Mouse (Mus musculus): ENCODE measurements around the gene Vmn1r201. TPM values are rescaled to one million over a fixed set of nuclear protein-coding genes. Genes with fewer than 3 reads are reported as not detected.

Vmn1r201 gene
- total RNA-seq (2015; ENCODE audit: low replicate concordance) (not detected in 2 replicates), total RNA-seq (2017; ENCODE audit: low replicate concordance) (not detected in 2 replicates)

GRCm38 (mm10) chr13:22471623-22472022, at the start of gene Vmn1r201:
TSS of gene Vmn1r201 (plus strand) at chr13:22471923.
- no peak for ATAC-seq (replicated peaks; ENCODE audit: low FRiP score, poor library complexity, severe bottlenecking)

DNA sequence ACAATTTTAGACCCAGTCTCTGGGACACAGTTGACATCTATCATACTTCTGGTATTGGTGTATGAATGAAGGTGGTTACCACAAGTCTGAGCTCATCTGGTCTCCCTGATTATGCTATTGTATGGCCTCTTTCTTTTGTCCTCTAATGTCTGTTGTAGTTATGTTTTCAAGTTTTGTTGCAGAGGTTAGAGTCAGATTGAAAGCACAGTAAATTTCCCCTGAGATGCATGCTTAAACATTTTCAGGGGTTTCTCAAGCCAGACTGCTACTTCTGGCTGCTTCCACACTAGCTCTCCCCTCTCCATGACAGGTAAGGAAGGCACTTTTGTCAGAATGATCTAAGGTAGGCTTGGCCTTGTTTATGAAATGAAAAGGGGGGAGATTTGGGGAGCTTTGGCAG, 16.6 kb upstream of the Vmn1r201 start:
- no peak for ATAC-seq (replicated peaks; ENCODE audit: low FRiP score, poor library complexity, severe bottlenecking)

DNA sequence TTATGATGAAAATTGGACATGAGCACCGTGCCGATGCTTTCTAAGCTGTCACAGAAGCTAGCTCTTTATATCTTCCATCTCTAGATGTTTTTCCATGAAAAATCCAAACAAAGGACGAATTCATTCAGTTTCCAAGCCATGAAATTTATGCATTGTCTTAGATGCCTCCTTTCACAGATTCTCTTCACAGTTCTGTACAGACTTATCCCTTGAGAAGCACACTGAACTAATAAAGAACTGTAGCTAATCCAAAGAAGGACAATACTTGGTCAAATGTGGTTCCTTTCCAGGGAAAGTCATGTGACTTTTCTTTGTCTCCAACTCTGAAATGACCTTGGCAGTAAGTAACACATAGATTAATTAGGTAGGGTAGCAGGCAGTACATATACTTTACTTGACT, 30.7 kb downstream of the Vmn1r201 start:
- no peak for ATAC-seq (replicated peaks; ENCODE audit: low FRiP score, poor library complexity, severe bottlenecking)

DNA sequence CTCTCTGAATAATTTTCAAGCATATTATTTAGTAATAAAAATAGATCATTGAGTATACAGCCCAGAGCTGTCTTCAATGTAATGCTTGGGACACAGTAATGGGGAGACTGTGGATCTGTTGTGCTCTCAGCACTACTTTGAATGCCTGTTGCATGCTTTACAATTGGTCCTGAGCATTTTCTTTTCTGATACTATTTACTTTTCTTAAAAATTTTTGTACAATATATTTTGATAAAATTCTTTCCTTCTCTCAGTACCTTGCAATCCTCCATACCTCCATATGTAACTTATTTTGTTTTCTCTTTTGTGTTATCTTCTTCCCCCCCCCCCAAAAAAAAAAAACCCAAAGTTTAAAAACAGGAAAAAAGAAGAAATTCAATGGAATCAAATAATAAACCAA, 33.6 kb downstream of the Vmn1r201 start, which contains the start of gene Vmn1r202:
Gene Vmn1r202 (minus strand): TSS at position 101 of the 400 bp plus-strand sequence.
- ATAC-seq (replicated peaks; ENCODE audit: low FRiP score, poor library complexity, severe bottlenecking), result no peak

- no peak for ATAC-seq (replicated peaks; ENCODE audit: low FRiP score, poor library complexity, severe bottlenecking)
These were observed 46.1 kb downstream of the Vmn1r201 start, which contains the start of gene Vmn1r203 for GRCm38 (mm10) chr13:22517814-22518213. TSS of gene Vmn1r203 (plus strand) at chr13:22518114.

Other genes starting within 250 kb of the Vmn1r201 start
- not detected in 2 replicates for gene Vmn1r193, start 248.8 kb upstream of the Vmn1r201 start, total RNA-seq (2015; ENCODE audit: low replicate concordance)
- not detected in 2 replicates for gene Vmn1r193, start 248.8 kb upstream of the Vmn1r201 start, total RNA-seq (2017; ENCODE audit: low replicate concordance)
- gene Vmn1r194, start 227.7 kb upstream of the Vmn1r201 start, total RNA-seq (2015; ENCODE audit: low replicate concordance), result not detected in 2 replicates
- gene Vmn1r194, start 227.7 kb upstream of the Vmn1r201 start, total RNA-seq (2017; ENCODE audit: low replicate concordance), result not detected in 2 replicates
- gene Vmn1r195, start 201.4 kb upstream of the Vmn1r201 start, total RNA-seq (2015; ENCODE audit: low replicate concordance), result not detected in 2 replicates
- gene Vmn1r195, start 201.4 kb upstream of the Vmn1r201 start, total RNA-seq (2017; ENCODE audit: low replicate concordance), result not detected in 2 replicates
- not detected in 2 replicates for gene Vmn1r196, start 182.0 kb upstream of the Vmn1r201 start, total RNA-seq (2015; ENCODE audit: low replicate concordance)
- not detected in 2 replicates for gene Vmn1r196, start 182.0 kb upstream of the Vmn1r201 start, total RNA-seq (2017; ENCODE audit: low replicate concordance)
- not detected in 2 replicates for gene Vmn1r197, start 147.3 kb upstream of the Vmn1r201 start, total RNA-seq (2015; ENCODE audit: low replicate concordance)
- gene Vmn1r197, start 147.3 kb upstream of the Vmn1r201 start, total RNA-seq (2017; ENCODE audit: low replicate concordance), result not detected in 2 replicates
- not detected in 2 replicates for gene Vmn1r198, start 121.6 kb upstream of the Vmn1r201 start, total RNA-seq (2015; ENCODE audit: low replicate concordance)
- not detected in 2 replicates for gene Vmn1r198, start 121.6 kb upstream of the Vmn1r201 start, total RNA-seq (2017; ENCODE audit: low replicate concordance)
- not detected in 2 replicates for gene Vmn1r199, start 92.1 kb upstream of the Vmn1r201 start, total RNA-seq (2015; ENCODE audit: low replicate concordance)
- not detected in 2 replicates for gene Vmn1r199, start 92.1 kb upstream of the Vmn1r201 start, total RNA-seq (2017; ENCODE audit: low replicate concordance)
- gene Vmn1r200, start 81.5 kb upstream of the Vmn1r201 start, total RNA-seq (2015; ENCODE audit: low replicate concordance), result not detected in 2 replicates
- gene Vmn1r200, start 81.5 kb upstream of the Vmn1r201 start, total RNA-seq (2017; ENCODE audit: low replicate concordance), result not detected in 2 replicates
- gene Vmn1r202, start 33.5 kb downstream of the Vmn1r201 start, total RNA-seq (2015; ENCODE audit: low replicate concordance), result not detected in 2 replicates
- not detected in 2 replicates for gene Vmn1r202, start 33.5 kb downstream of the Vmn1r201 start, total RNA-seq (2017; ENCODE audit: low replicate concordance)
- gene Vmn1r203, start 46.2 kb downstream of the Vmn1r201 start, total RNA-seq (2015; ENCODE audit: low replicate concordance), result not detected in 2 replicates
- gene Vmn1r203, start 46.2 kb downstream of the Vmn1r201 start, total RNA-seq (2017; ENCODE audit: low replicate concordance), result 0.14 TPM in 1 of 2 replicates, not detected in the other
- not detected in 2 replicates for gene Vmn1r204, start 81.3 kb downstream of the Vmn1r201 start, total RNA-seq (2015; ENCODE audit: low replicate concordance)
- not detected in 2 replicates for gene Vmn1r204, start 81.3 kb downstream of the Vmn1r201 start, total RNA-seq (2017; ENCODE audit: low replicate concordance)
- gene Vmn1r205, start 121.1 kb downstream of the Vmn1r201 start, total RNA-seq (2015; ENCODE audit: low replicate concordance), result not detected in 2 replicates
- not detected in 2 replicates for gene Vmn1r205, start 121.1 kb downstream of the Vmn1r201 start, total RNA-seq (2017; ENCODE audit: low replicate concordance)
- gene Vmn1r206, start 152.3 kb downstream of the Vmn1r201 start, total RNA-seq (2015; ENCODE audit: low replicate concordance), result not detected in 2 replicates
- not detected in 2 replicates for gene Vmn1r206, start 152.3 kb downstream of the Vmn1r201 start, total RNA-seq (2017; ENCODE audit: low replicate concordance)

Measured in erythroblast, adult 5-6 weeks (primary cell).